Mouse (Mus musculus): Measurements from ENCODE around the gene Ttc7. TPM values are rescaled to one million over a fixed set of nuclear protein-coding genes. Genes with fewer than 3 reads are reported as not detected.

Gene Ttc7
- polyA plus RNA-seq, 1 experiment from 2014 or later, result 4.7 TPM

DNA sequence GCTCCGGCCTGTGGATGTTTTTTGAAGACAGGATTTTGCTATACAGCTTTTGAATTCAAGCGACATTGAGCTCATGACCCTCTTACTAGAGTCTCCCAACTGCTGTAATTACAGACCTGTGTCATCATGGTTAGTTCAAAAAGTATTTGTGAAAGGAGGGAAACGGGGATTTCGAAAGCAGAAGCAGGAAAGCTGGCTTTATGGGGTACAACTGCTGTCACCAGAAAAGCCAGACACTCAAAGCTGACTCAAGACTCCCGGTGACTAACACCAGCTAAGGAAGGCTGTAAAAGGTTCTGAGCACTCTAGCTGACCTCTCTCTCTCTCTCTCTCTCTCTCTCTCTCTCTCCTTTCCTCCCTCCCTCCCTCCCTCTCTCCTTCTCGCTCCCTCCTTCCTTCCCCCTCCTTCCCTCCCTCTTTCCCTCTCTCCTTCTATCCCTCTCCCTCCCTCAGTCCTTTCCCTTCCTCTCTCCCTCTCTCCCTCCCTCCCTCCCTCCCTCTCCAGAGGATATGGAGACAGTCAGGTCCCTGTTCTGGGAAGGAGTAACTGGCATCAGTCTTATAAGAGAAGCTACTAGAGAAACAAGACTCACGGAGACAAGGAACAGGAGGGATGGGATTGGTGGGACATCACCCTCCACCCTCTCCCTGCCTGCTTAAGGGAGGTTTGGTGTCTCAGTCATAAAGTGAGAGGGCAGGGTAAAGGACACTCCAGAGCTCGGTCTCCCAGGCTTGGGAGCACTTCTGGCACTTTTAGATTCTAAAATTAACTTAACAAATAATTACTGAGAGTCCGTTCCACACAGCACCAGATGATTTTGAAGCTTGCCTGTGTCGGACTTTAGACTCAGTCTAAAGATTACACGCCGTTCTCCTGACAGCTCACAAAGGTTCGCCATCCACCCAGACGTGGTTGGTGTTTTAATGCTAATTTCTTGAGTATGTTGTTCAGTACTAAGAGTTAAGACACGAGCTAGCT lies 7.0 kb upstream of the Ttc7 start:
- no peaks in the 10 kb centered on the region for H3K9me3 ChIP-seq
- H3K36me3 ChIP-seq, result no peaks in the 10 kb centered on the region
- peaks cover 22% of the 10 kb centered on the region; the same call in 1 of the 2 replicates for H3K27me3 ChIP-seq (ENCODE audit: insufficient read depth, poor library complexity, severe bottlenecking)
- 57% methylated on average over 15 of the region's 15 CpGs for WGBS
- no peak for DNase-seq (ENCODE audit: low spot score)
- no peak overlapping the region for H3K4me3 ChIP-seq
- no peak overlapping the region for H3K27ac ChIP-seq
- peaks cover 9% of the 10 kb centered on the region for H3K4me1 ChIP-seq

DNA sequence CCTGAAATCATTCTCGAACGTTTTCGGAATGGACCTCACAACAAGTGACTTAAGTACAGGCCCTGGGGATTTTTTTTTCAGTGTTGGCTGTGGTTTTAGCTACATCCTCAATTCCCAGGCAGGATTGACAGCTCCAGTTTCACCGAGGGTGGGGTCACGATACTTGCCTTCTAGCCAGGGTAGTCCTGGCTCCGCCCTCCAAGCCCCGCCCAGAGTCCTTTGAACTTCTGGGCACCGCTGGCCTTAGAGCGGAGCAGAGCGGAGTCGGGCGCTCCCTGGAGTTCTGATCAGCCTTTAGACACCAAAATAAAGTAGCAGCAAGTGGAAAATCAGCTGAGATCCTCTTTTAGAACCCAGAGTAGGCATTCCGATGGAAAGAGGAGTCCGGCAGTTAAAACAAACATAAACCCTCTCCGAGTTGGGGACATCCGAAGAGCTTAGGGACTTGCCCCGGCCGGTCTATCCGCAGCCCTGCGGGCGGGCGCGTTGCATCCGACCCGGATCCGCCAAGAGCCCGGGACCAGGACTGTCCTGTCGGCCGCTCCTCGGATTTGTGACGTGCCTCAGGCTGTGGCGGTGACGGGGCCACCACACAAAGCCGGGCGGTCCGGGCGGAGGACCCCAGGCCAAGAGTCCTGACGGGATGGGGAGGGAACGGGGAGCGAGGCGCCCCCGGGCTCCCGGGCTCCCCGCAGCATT lies 530 bp upstream of the Ttc7 start:
- DNase-seq (ENCODE audit: low spot score), result peak; percentile 95
- Histone ChIP-seq H3K27ac (peak overlapping the region; percentile 93), H3K4me1 (peaks cover 27% of the 10 kb centered on the region), H3K4me3 (peak overlapping the region; percentile 85), H3K36me3 (no peaks in the 10 kb centered on the region), H3K9me3 (no peaks in the 10 kb centered on the region), H3K27me3 (ENCODE audit: insufficient read depth, poor library complexity, severe bottlenecking) (peaks cover 56% of the 10 kb centered on the region)
- under 1% methylated on average over 44 of the region's 44 CpGs for WGBS

DNA sequence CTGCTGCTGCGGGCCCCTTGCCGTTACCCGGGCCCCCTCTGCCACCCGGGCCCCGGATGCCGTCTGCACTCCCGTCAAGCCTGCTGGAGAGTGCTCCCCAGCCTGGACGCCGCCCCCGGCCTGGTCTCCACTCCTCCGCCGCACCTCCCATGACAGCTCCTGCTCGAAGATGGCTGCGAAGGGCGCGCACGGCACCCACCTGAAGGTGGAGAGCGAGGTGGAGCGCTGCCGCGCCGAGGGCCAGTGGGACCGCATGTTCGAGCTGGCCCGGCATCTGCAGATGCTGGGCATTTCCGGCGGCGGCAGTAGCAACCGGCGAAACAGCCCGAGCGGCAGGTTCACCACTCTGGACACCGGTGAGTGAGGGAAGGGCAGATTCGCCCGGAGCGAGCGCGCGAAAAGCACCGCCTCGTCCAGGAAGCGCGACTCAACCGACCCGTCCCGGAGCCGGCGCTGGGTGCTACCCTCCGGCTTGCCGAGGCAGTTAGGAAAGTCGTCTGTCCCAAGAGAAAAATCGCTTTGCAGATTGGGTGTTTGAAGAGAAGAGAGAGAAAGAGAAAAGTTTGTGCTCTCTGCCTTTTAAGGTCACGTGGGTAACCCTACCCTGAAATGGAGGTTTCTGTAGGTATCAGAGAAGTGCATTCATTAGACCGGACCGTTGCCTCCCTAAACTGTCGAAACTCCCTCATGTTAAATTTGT lies 519 bp downstream of the Ttc7 start:
- peak overlapping the region; percentile 93 for H3K27ac ChIP-seq
- WGBS, result under 1% methylated on average over 56 of the region's 56 CpGs
- peaks cover 67% of the 10 kb centered on the region for H3K27me3 ChIP-seq (ENCODE audit: insufficient read depth, poor library complexity, severe bottlenecking)
- H3K36me3 ChIP-seq, result no peaks in the 10 kb centered on the region
- peak; percentile 81 for DNase-seq (ENCODE audit: low spot score)
- no peaks in the 10 kb centered on the region for H3K9me3 ChIP-seq
- H3K4me1 ChIP-seq, result peaks cover 30% of the 10 kb centered on the region
- peak overlapping the region; percentile 85 for H3K4me3 ChIP-seq

DNA sequence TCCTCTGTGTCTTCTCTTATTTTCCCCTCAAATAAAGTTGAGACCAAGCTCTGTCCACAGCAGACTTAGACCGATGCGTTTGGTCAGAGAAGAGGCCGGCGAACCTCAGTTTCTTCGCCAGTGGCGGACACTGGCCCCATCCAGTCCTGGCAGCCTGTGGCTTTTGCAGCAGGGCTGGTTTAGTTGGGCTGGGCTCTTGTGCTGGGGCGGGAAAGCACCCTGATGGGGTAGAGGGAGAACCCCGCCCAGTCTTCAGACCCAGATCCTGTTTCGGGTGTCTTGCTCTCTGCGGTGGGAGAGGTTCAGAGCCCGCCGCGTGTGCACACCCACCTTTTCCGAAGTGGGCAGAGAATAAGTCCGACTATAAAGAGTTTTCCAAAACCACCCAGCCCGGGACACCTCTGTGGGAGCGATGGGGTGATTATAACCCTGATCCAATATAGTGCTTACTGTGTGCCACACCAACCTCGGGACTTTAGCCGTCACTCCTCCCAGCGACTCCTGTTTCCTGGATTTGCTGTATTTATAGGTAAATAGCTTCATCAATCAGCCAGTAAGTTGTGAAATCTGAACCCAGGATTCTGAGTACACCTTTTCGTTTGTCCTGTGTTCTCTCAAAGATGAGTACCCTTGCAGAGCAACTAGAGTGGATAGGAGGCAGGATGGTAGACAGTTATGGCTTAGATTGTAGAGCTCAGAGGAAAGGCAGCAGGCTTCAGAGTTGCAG lies 1.2 kb downstream of the Ttc7 start:
- peak overlapping the region; percentile 85 for H3K4me3 ChIP-seq
- peaks cover 30% of the 10 kb centered on the region for H3K4me1 ChIP-seq
- H3K36me3 ChIP-seq, result no peaks in the 10 kb centered on the region
- no peaks in the 10 kb centered on the region for H3K9me3 ChIP-seq
- no peak for DNase-seq (ENCODE audit: low spot score)
- H3K27me3 ChIP-seq (ENCODE audit: insufficient read depth, poor library complexity, severe bottlenecking), result peaks cover 74% of the 10 kb centered on the region
- WGBS, result 5% methylated on average over 21 of the region's 21 CpGs
- H3K27ac ChIP-seq, result peak overlapping the region; percentile 93; the same call in 1 of the 2 replicates

DNA sequence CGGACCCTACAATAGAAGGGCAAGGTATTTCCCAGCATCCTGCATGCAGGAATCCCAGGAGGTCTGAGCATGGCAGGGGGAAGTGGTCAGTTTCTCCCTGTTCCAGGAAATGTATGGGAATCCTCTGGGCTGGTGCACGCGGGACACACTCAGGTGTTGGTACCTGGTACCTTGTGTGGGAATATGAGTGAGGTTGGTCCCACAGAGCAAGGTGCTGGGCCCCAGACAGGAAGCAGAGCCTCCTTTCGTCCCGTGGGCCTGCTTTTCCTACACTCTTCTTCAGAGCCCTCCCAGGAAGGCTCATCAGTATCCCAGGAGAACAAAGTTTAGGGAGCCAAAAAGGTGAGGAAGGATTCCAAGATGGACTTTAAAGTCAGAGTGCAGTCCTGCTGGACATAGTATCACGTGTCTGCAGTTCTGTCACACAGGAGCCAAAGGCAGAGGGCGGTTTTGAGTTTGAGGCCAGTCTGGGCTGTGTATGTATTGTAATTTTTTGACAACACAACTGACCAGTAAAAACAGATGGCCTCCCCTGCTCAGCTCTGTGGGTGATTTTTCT lies 1.9 kb downstream of the Ttc7 start:
- peaks cover 30% of the 10 kb centered on the region for H3K4me1 ChIP-seq
- peak overlapping the region; percentile 85; the same call in 1 of the 2 replicates for H3K4me3 ChIP-seq
- no peaks in the 10 kb centered on the region for H3K36me3 ChIP-seq
- no peak for DNase-seq (ENCODE audit: low spot score)
- 66% methylated on average over 7 of the region's 7 CpGs for WGBS
- no peaks in the 10 kb centered on the region for H3K9me3 ChIP-seq
- H3K27ac ChIP-seq, result no peak overlapping the region
- H3K27me3 ChIP-seq (ENCODE audit: insufficient read depth, poor library complexity, severe bottlenecking), result peaks cover 78% of the 10 kb centered on the region

DNA sequence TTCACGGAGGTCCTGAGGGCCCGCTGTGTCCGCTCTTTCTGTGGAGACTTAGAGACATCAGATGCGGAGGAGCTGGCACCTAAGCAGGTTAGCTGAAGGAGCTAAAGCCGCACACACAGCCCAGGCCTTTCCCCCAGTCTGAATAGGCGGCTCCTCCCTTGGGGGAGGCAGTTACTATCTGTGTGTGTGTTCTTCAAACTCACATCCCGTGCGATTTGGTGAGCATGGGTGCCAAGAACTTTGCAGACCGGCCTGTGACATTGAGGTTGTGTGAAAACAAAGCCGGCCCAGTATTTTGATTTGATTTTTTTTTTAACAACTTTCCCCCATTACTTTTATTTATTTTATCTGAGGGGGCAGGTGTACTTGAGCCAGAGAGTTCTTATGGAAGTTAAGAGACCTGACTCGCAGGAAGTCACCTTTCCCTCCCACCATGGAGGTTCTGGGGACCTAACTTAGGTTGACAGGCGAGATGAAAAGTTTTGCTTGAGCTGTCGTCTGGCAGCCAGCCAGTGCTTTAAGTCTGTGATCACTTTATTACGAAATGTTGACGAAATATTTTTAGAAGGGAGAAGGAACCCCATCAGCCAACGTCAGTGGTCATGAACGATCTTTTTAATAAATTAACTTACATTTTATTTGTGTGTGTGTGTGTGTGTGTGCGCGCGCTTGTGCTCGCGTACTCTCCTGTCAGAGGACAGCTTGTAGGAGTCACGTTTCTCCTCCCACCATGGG lies 3.2 kb downstream of the Ttc7 start:
- 79% methylated on average over 23 of the region's 23 CpGs for WGBS
- no peaks in the 10 kb centered on the region for H3K9me3 ChIP-seq
- no peaks in the 10 kb centered on the region for H3K36me3 ChIP-seq
- no peak for DNase-seq (ENCODE audit: low spot score)
- peaks cover 75% of the 10 kb centered on the region for H3K27me3 ChIP-seq (ENCODE audit: insufficient read depth, poor library complexity, severe bottlenecking)
- no peak overlapping the region for H3K4me3 ChIP-seq
- H3K27ac ChIP-seq, result no peak overlapping the region
- H3K4me1 ChIP-seq, result peaks cover 30% of the 10 kb centered on the region

DNA sequence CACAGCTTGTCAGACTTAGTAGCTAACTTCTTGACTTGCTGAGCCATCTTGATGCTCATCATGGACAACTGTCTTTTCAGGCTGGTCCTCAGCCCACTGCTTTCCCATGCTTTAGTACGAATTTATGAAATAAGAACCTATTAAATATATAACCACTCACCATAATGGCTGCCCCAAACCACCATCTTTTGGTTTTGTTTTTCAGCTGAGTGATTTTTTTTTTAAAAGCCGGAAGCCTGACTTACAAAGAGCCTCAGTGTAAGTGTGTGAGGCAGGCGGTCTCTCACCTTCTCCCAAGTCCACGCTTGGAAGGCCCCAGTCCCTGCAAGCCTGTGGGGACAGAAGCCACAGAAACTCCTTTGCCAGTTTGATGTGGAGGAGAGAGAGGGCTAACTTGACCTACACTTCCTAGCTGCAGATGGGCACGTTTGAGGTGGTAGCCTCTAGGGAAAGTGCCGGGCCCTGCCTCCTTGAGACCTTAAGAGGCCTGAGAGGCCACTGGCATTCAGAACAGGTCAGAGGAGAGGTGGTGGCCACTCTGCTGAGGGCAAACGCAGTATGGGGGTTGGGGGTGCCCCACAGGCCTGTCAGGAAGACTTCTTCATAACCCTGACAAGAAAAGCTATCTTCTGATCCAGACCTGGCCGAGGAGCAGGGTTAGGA lies 3.9 kb downstream of the Ttc7 start:
- Histone ChIP-seq H3K36me3 (no peaks in the 10 kb centered on the region), H3K27me3 (ENCODE audit: insufficient read depth, poor library complexity, severe bottlenecking) (peaks cover 71% of the 10 kb centered on the region), H3K4me1 (peaks cover 25% of the 10 kb centered on the region), H3K27ac (no peak overlapping the region), H3K4me3 (no peak overlapping the region), H3K9me3 (no peaks in the 10 kb centered on the region)
- WGBS, result 59% methylated on average over 8 of the region's 8 CpGs
- DNase-seq (ENCODE audit: low spot score), result no peak

DNA sequence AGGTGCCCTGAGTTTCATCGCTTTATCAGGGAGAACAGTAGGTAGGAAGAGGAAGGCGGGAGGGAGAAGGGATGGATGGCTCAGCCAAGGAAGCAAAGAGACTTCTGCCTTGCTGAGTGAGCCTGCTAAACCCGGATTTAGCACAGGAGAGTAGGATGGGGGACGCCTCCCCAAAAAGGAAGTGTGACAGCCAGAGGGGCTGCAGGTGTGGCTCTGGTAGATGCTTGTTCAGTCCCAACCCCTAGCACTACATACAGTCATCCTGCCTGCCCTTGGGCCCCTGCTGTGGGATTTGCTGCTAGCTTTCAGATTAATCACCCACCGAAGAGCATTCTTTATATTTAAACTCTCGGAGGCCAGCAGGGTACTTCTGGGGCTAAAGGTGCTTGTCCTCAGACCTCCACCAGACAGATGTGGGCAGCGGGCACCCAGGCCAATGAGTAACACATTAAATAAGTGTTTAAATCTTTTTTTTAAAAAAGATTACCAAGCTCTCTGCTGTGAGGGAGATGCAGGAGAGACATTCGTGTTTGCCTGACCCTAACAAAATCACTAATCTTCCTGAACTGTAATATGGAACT lies 4.6 kb downstream of the Ttc7 start:
- Histone ChIP-seq H3K4me1 (peaks cover 28% of the 10 kb centered on the region), H3K36me3 (no peaks in the 10 kb centered on the region), H3K4me3 (no peak overlapping the region), H3K9me3 (no peaks in the 10 kb centered on the region), H3K27ac (no peak overlapping the region), H3K27me3 (ENCODE audit: insufficient read depth, poor library complexity, severe bottlenecking) (peaks cover 71% of the 10 kb centered on the region)
- DNase-seq (ENCODE audit: low spot score), result no peak
- 59% methylated on average over 8 of the region's 8 CpGs for WGBS

DNA sequence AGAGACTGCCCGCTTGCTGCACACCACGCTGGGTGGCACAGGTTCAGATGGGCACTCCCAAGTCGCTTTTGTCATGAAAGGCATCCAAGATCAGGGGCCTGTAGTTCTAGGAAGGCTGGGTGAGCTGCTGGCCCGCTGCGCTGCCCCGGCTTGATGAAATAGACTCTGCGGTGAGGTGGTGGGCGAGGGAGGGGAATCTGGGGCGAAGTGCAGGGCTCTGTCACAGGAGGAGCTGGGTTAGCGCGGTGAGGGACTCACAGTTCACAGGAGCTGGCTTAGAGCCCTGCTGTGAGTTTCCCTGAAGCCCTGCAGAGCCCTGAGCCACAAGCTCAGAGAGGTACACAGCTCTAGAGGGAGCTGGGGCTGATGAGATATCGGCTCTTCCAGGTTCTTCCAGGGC lies 5.4 kb downstream of the Ttc7 start:
- no peak for DNase-seq (ENCODE audit: low spot score)
- no peak overlapping the region for H3K27ac ChIP-seq
- peaks cover 22% of the 10 kb centered on the region for H3K4me1 ChIP-seq
- no peaks in the 10 kb centered on the region for H3K9me3 ChIP-seq
- H3K4me3 ChIP-seq, result no peak overlapping the region
- 19% methylated on average over 12 of the region's 12 CpGs for WGBS
- H3K27me3 ChIP-seq (ENCODE audit: insufficient read depth, poor library complexity, severe bottlenecking), result peaks cover 71% of the 10 kb centered on the region
- H3K36me3 ChIP-seq, result no peaks in the 10 kb centered on the region

DNA sequence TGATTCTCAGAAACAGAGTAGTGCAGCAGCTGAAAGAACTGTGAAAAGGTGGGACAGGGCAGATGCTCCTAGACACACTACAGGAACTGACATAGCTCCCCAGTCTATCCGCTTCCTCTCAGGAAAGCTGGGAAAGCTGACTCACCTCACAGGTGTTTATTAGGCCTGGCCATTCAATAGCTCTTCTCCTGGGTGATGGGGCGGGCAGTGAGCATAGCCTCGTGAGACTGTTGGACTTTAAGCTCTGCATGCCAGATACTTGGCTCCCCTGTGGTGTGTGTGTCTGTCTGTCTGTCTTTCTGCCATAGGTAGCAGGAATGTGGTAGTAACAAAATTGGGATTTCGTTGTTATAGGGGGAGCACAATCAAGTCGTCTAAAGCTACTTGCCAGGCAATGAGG lies 6.7 kb downstream of the Ttc7 start:
- H3K27me3 ChIP-seq (ENCODE audit: insufficient read depth, poor library complexity, severe bottlenecking), result peaks cover 63% of the 10 kb centered on the region
- no peaks in the 10 kb centered on the region for H3K36me3 ChIP-seq
- no peak for DNase-seq (ENCODE audit: low spot score)
- no peak overlapping the region for H3K4me3 ChIP-seq
- peaks cover 10% of the 10 kb centered on the region; the same call in 1 of the 2 replicates for H3K4me1 ChIP-seq
- no peak overlapping the region for H3K27ac ChIP-seq
- 78% methylated on average over 5 of the region's 5 CpGs for WGBS
- H3K9me3 ChIP-seq, result no peaks in the 10 kb centered on the region

DNA sequence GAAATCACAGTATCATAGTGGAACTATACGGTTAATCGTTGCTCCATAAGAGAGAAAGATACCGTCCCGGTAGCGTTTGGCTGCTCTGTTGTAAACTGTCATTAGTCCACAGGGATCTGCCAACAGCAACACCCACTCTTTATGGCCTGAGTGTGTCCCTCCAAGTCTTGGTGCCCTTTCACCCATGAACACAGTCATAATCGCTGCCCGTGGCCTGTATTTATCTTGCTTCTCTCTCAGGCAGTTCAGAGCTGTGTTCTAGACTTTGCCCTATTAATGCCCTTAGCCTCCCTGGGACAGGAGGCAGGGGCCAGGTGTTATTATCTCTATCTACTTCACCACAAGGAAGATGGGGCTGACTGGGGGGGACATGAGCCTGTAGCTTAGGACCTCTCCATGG lies 8.4 kb downstream of the Ttc7 start:
- no peak overlapping the region for H3K27ac ChIP-seq
- peaks cover 10% of the 10 kb centered on the region; the same call in 1 of the 2 replicates for H3K4me1 ChIP-seq
- H3K27me3 ChIP-seq (ENCODE audit: insufficient read depth, poor library complexity, severe bottlenecking), result peaks cover 46% of the 10 kb centered on the region
- 92% methylated on average over 7 of the region's 7 CpGs for WGBS
- no peaks in the 10 kb centered on the region for H3K36me3 ChIP-seq
- no peak overlapping the region for H3K4me3 ChIP-seq
- H3K9me3 ChIP-seq, result no peaks in the 10 kb centered on the region
- no peak for DNase-seq (ENCODE audit: low spot score)

All from heart, embryonic 10.5 days (tissue).